Mouse (Mus musculus): ENCODE results near the gene Csrp2. TPM values are rescaled to one million over a fixed set of nuclear protein-coding genes. Genes with fewer than 3 reads are reported as not detected.

The Csrp2 gene
- polyA plus RNA-seq (2014; fragmentation: Nextera tagmentation; extraction: Ambion mirVana), result 165 and 166 TPM in 2 replicates

- peak within 1 kb of the TSS; percentile 72 for H3K9ac ChIP-seq (ENCODE audit: low read length)
- ATAC-seq (ENCODE audit: low FRiP score) (peak; percentile 91), DNase-seq (ENCODE audit: low spot score, missing footprints) (peak; percentile 99)
- H3K4me2 ChIP-seq, result peak within 1 kb of the TSS; percentile 91
- H3K4me3 ChIP-seq (ENCODE audit: low read depth, low read length), result peak within 1 kb of the TSS; percentile 66
- peak within 1 kb of the TSS; percentile 66 for H3K27ac ChIP-seq (ENCODE audit: low read depth, low read length)
- H3K36me3 ChIP-seq (ENCODE audit: control insufficient read depth, insufficient read depth, low read length), result no peaks in the 10 kb centered on the region
- under 1% methylated on average over 66 of the region's 67 CpGs for WGBS
- no peaks in the 10 kb centered on the region for H3K27me3 ChIP-seq (ENCODE audit: control insufficient read depth, insufficient read depth, low read length)
- no peaks in the 10 kb centered on the region for H3K9me3 ChIP-seq (ENCODE audit: control insufficient read depth, low read length)
- H3K4me1 ChIP-seq (ENCODE audit: control insufficient read depth, insufficient read depth, low read length), result peaks cover 11% of the 10 kb centered on the region
These were observed at the start of gene Csrp2 for GRCm38 (mm10) chr10:110919531-110920343. Csrp2 (plus strand) TSS chr10:110919789.

GRCm38 (mm10) chr10:110874853-110875252 lies 44.7 kb upstream of the Csrp2 start:
- peaks cover 3% of the 10 kb centered on the region for H3K4me1 ChIP-seq (ENCODE audit: control insufficient read depth, insufficient read depth, low read length)

GRCm38 (mm10) chr10:110876956-110877355 lies 42.6 kb upstream of the Csrp2 start:
- Histone ChIP-seq H3K36me3 (ENCODE audit: control insufficient read depth, insufficient read depth, low read length) (no peaks in the 10 kb centered on the region), H3K4me1 (ENCODE audit: control insufficient read depth, insufficient read depth, low read length) (peaks cover 3% of the 10 kb centered on the region), H3K9me3 (ENCODE audit: control insufficient read depth, low read length) (no peaks in the 10 kb centered on the region), H3K4me2 (no peak overlapping the region), H3K27me3 (ENCODE audit: control insufficient read depth, insufficient read depth, low read length) (no peaks in the 10 kb centered on the region), H3K27ac (ENCODE audit: low read depth, low read length) (no peak overlapping the region), H3K4me3 (ENCODE audit: low read depth, low read length) (no peak overlapping the region), H3K9ac (ENCODE audit: low read length) (no peak overlapping the region)
- DNase-seq (ENCODE audit: low spot score, missing footprints), result peak; percentile 73
- ATAC-seq (ENCODE audit: low FRiP score), result no peak
- 89% methylated on average over 3 of the region's 3 CpGs for WGBS

More at GRCm38 (mm10) chr10:110874853-110875252, 44.7 kb upstream of the Csrp2 start:
- Histone ChIP-seq H3K4me3 (ENCODE audit: low read depth, low read length) (no peak overlapping the region), H3K27ac (ENCODE audit: low read depth, low read length) (no peak overlapping the region), H3K4me2 (no peak overlapping the region), H3K9ac (ENCODE audit: low read length) (no peak overlapping the region), H3K36me3 (ENCODE audit: control insufficient read depth, insufficient read depth, low read length) (no peaks in the 10 kb centered on the region), H3K9me3 (ENCODE audit: control insufficient read depth, low read length) (no peaks in the 10 kb centered on the region), H3K27me3 (ENCODE audit: control insufficient read depth, insufficient read depth, low read length) (no peaks in the 10 kb centered on the region)
- ATAC-seq (ENCODE audit: low FRiP score) (no peak), DNase-seq (ENCODE audit: low spot score, missing footprints) (no peak)
- 91% methylated on average over 8 of the region's 8 CpGs for whole genome bisulfite sequencing

- ATAC-seq (ENCODE audit: low FRiP score) (no peak), DNase-seq (ENCODE audit: low spot score, missing footprints) (peak; percentile 87)
- Histone ChIP-seq H3K36me3 (ENCODE audit: control insufficient read depth, insufficient read depth, low read length) (no peaks in the 10 kb centered on the region), H3K4me1 (ENCODE audit: control insufficient read depth, insufficient read depth, low read length) (peaks cover 3% of the 10 kb centered on the region), H3K27ac (ENCODE audit: low read depth, low read length) (no peak overlapping the region), H3K9ac (ENCODE audit: low read length) (no peak overlapping the region), H3K9me3 (ENCODE audit: control insufficient read depth, low read length) (no peaks in the 10 kb centered on the region), H3K4me3 (ENCODE audit: low read depth, low read length) (no peak overlapping the region), H3K27me3 (ENCODE audit: control insufficient read depth, insufficient read depth, low read length) (no peaks in the 10 kb centered on the region), H3K4me2 (no peak overlapping the region)
- WGBS, result 79% methylated on average over 8 of the region's 8 CpGs
These were observed 41.7 kb upstream of the Csrp2 start for GRCm38 (mm10) chr10:110877851-110878250.

GRCm38 (mm10) chr10:110878641-110879040 lies 40.9 kb upstream of the Csrp2 start:
- ATAC-seq (ENCODE audit: low FRiP score) (no peak), DNase-seq (ENCODE audit: low spot score, missing footprints) (peak; percentile 84)
- Histone ChIP-seq H3K9ac (ENCODE audit: low read length) (no peak overlapping the region), H3K9me3 (ENCODE audit: control insufficient read depth, low read length) (no peaks in the 10 kb centered on the region), H3K27me3 (ENCODE audit: control insufficient read depth, insufficient read depth, low read length) (no peaks in the 10 kb centered on the region), H3K27ac (ENCODE audit: low read depth, low read length) (no peak overlapping the region), H3K4me3 (ENCODE audit: low read depth, low read length) (no peak overlapping the region), H3K4me1 (ENCODE audit: control insufficient read depth, insufficient read depth, low read length) (peaks cover 3% of the 10 kb centered on the region), H3K4me2 (no peak overlapping the region), H3K36me3 (ENCODE audit: control insufficient read depth, insufficient read depth, low read length) (no peaks in the 10 kb centered on the region)
- 17% methylated on average over 5 of the region's 5 CpGs for WGBS

GRCm38 (mm10) chr10:110879426-110880066 lies 40.0 kb upstream of the Csrp2 start:
- Histone ChIP-seq H3K9me3 (ENCODE audit: control insufficient read depth, low read length) (no peaks in the 10 kb centered on the region), H3K27me3 (ENCODE audit: control insufficient read depth, insufficient read depth, low read length) (no peaks in the 10 kb centered on the region), H3K4me1 (ENCODE audit: control insufficient read depth, insufficient read depth, low read length) (peaks cover 3% of the 10 kb centered on the region), H3K36me3 (ENCODE audit: control insufficient read depth, insufficient read depth, low read length) (no peaks in the 10 kb centered on the region), H3K27ac (ENCODE audit: low read depth, low read length) (no peak overlapping the region), H3K4me2 (no peak overlapping the region), H3K9ac (ENCODE audit: low read length) (no peak overlapping the region), H3K4me3 (ENCODE audit: low read depth, low read length) (no peak overlapping the region)
- ATAC-seq (ENCODE audit: low FRiP score) (no peak; the same call in 1 of the 2 replicates), DNase-seq (ENCODE audit: low spot score, missing footprints) (peak; percentile 90)
- WGBS, result 30% methylated on average over 7 of the region's 7 CpGs

- Histone ChIP-seq H3K4me1 (ENCODE audit: control insufficient read depth, insufficient read depth, low read length) (peaks cover 3% of the 10 kb centered on the region), H3K4me3 (ENCODE audit: low read depth, low read length) (no peak overlapping the region), H3K9ac (ENCODE audit: low read length) (no peak overlapping the region), H3K4me2 (no peak overlapping the region), H3K27me3 (ENCODE audit: control insufficient read depth, insufficient read depth, low read length) (no peaks in the 10 kb centered on the region), H3K27ac (ENCODE audit: low read depth, low read length) (no peak overlapping the region), H3K36me3 (ENCODE audit: control insufficient read depth, insufficient read depth, low read length) (no peaks in the 10 kb centered on the region), H3K9me3 (ENCODE audit: control insufficient read depth, low read length) (no peaks in the 10 kb centered on the region)
- ATAC-seq (ENCODE audit: low FRiP score) (no peak), DNase-seq (ENCODE audit: low spot score, missing footprints) (no peak)
- 55% methylated on average over 7 of the region's 7 CpGs for WGBS
These were observed 38.2 kb upstream of the Csrp2 start for GRCm38 (mm10) chr10:110881346-110881745.

- Histone ChIP-seq H3K4me3 (ENCODE audit: low read depth, low read length) (no peak overlapping the region), H3K27ac (ENCODE audit: low read depth, low read length) (no peak overlapping the region), H3K9ac (ENCODE audit: low read length) (no peak overlapping the region), H3K9me3 (ENCODE audit: control insufficient read depth, low read length) (no peaks in the 10 kb centered on the region), H3K4me2 (no peak overlapping the region), H3K4me1 (ENCODE audit: control insufficient read depth, insufficient read depth, low read length) (peaks cover 3% of the 10 kb centered on the region), H3K27me3 (ENCODE audit: control insufficient read depth, insufficient read depth, low read length) (no peaks in the 10 kb centered on the region), H3K36me3 (ENCODE audit: control insufficient read depth, insufficient read depth, low read length) (no peaks in the 10 kb centered on the region)
- no peak for DNase-seq (ENCODE audit: low spot score, missing footprints)
- ATAC-seq (ENCODE audit: low FRiP score), result no peak
These were observed 36.9 kb upstream of the Csrp2 start for GRCm38 (mm10) chr10:110882701-110883100.

GRCm38 (mm10) chr10:110890656-110891272 lies 28.8 kb upstream of the Csrp2 start:
- Histone ChIP-seq H3K4me2 (no peak overlapping the region), H3K4me3 (ENCODE audit: low read depth, low read length) (no peak overlapping the region), H3K36me3 (ENCODE audit: control insufficient read depth, insufficient read depth, low read length) (no peaks in the 10 kb centered on the region), H3K27ac (ENCODE audit: low read depth, low read length) (no peak overlapping the region), H3K4me1 (ENCODE audit: control insufficient read depth, insufficient read depth, low read length) (no peaks in the 10 kb centered on the region), H3K9me3 (ENCODE audit: control insufficient read depth, low read length) (no peaks in the 10 kb centered on the region), H3K27me3 (ENCODE audit: control insufficient read depth, insufficient read depth, low read length) (no peaks in the 10 kb centered on the region), H3K9ac (ENCODE audit: low read length) (no peak overlapping the region)
- ATAC-seq (ENCODE audit: low FRiP score) (no peak), DNase-seq (ENCODE audit: low spot score, missing footprints) (no peak)
- 79% methylated on average over 7 of the region's 7 CpGs for WGBS

Data from midbrain, embryonic 11.5 days (tissue).